ENCODE assay signal across 14 mouse cellular contexts in the genomic region with DNA sequence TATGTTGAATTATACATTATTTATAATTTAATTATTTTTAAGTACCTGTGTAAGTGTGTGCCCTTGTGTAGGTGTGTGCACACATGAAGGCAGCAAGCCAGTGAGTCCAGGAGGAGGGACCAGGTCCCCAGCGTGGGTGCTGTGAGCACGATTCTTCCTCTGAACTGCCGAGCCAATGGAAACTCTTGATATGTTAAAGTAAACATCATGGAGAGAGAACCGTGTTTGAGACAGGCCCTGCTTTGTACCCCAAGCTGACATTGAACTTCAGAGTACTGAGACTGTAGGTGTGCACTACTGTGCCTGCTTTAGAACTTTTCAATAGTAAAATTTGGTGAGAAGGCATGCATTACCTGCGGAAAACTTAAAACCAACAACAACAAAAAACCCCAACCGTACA. TPM values are rescaled to one million over a fixed set of nuclear protein-coding genes. Genes with fewer than 3 reads are reported as not detected.
"Had no signal": no experiment of that assay in that cellular context is flagged by ENCODE, and none has a peak within 500 bp of the region (broad histone marks: within the 10 kb centered on the region; RNA-seq: fewer than 3 reads in every experiment).

No protein-coding gene starts in this region.

- H3K9me3 ChIP-seq: limb, embryonic 15.5 days; midbrain, embryonic 13.5 days had no signal

- H3K27me3 ChIP-seq: limb, embryonic 15.5 days; midbrain, embryonic 13.5 days had no signal

- DNase-seq: kidney, adult 8-10 months; lung, postnatal 14 days; right cerebral cortex, postnatal 14 days; thymus, adult 18-20 months; thymus, postnatal 14 days had no signal

- H3K4me3 ChIP-seq: left cerebral cortex, adult 2 months; limb, embryonic 15.5 days; midbrain, embryonic 13.5 days had no signal

- H3K4me1 ChIP-seq: midbrain, embryonic 13.5 days had no signal

- ATAC-seq: intestine, embryonic 16.5 days; midbrain, embryonic 13.5 days had no signal

- H3K27ac ChIP-seq: left cerebral cortex, adult 2 months; limb, embryonic 15.5 days; midbrain, embryonic 13.5 days had no signal

- H3K4me2 ChIP-seq: limb, embryonic 15.5 days; midbrain, embryonic 13.5 days had no signal

- H3K9ac ChIP-seq: limb, embryonic 15.5 days; midbrain, embryonic 13.5 days had no signal

RNA-seq across cellular contexts. Expression of a gene that starts 25.0 kb away (rescaled TPM):
- total RNA-seq: layer of hippocampus, postnatal 25 days; left cerebral cortex, adult 2 months; left cerebral cortex, postnatal 25 days; midbrain, postnatal 0 days had no signal
- polyA plus RNA-seq: limb, embryonic 11.5 days; limb, embryonic 15.5 days; midbrain, embryonic 13.5 days; midbrain, postnatal 0 days; spleen, adult 2 months had no signal
